Mouse (Mus musculus): ENCODE measurements around the gene Pmp22.

DNA sequence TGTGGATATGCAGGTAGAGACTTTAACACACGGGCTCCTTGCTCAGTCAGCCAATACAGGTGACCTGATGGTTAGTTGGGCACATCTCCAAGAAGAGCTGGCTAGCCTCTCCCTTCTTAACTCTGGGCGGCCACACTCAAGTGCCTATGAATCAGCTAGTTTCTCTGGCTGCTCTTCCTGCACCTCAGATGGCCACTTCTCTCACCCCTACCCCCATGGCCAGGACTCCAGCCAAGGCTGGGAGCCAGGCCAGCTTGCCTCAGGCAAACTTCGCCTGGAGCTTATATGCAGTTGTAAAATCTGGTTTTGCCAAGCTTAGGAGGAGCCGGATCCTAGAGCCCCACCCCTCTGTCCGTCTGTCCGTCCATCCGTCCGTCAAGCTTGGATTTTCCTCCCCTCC lies 1.7 kb downstream of the Pmp22 start:
- TF ChIP-seq POLR2A (IDR thresholded peaks at IDR 0.05; ENCODE audit: extremely low read depth, insufficient read depth, low read length) (no peak), CTCF (IDR thresholded peaks at IDR 0.05; ENCODE audit: low read depth, low read length) (no peak)
